Comparison of ENCODE assay signal across 21 mouse cellular contexts in the genomic region with DNA sequence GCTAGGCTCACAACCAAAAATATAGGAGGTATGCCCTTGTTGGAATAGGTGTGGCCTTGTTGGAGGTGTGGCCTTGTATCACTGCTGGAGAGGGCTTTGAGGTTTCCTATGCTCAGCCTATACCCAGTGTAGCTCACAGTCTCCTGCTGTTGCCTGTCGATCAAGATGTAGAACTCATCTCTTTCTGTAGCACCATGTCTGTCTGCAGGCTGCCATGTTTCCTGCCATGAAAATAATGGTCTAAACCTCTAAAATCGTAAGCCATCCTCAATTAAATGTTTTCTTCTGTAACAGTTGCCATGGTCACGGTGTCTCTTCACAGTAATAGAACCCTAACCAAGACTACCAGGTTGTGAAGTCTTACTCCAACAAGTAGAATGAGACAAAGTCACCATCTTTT. TPM values are rescaled to one million over a fixed set of nuclear protein-coding genes. Genes with fewer than 3 reads are reported as not detected.
"Had no signal": no experiment of that assay in that cellular context is flagged by ENCODE, and none has a peak within 500 bp of the region (broad histone marks: within the 10 kb centered on the region; RNA-seq: fewer than 3 reads in every experiment).

No protein-coding gene starts in this region.

- H3K27me3 ChIP-seq: lung, embryonic 15.5 days; megakaryocyte, embryonic 14.5 days; midbrain, embryonic 13.5 days; midbrain, embryonic 15.5 days; neural tube, embryonic 12.5 days had no signal

- H3K4me2 ChIP-seq: lung, embryonic 15.5 days; midbrain, embryonic 11.5 days; midbrain, embryonic 13.5 days; midbrain, embryonic 15.5 days; neural tube, embryonic 12.5 days had no signal

- ATAC-seq: liver, postnatal 0 days; lung, postnatal 0 days; midbrain, embryonic 13.5 days; midbrain, embryonic 15.5 days had no signal

- H3K36me3 ChIP-seq: lung, embryonic 15.5 days; midbrain, embryonic 13.5 days; midbrain, embryonic 15.5 days; neural tube, embryonic 12.5 days had no signal

- H3K9ac ChIP-seq: liver, postnatal 0 days; lung, embryonic 15.5 days; midbrain, embryonic 13.5 days; midbrain, embryonic 15.5 days; neural tube, embryonic 12.5 days had no signal

- H3K9me3 ChIP-seq: lung, embryonic 15.5 days; midbrain, embryonic 13.5 days; midbrain, embryonic 15.5 days; neural tube, embryonic 12.5 days had no signal

- H3K4me3 ChIP-seq: lung, embryonic 15.5 days; megakaryocyte, embryonic 14.5 days; midbrain, embryonic 13.5 days; midbrain, embryonic 15.5 days; neural tube, embryonic 12.5 days had no signal

- H3K4me1 ChIP-seq: neural tube, embryonic 12.5 days had no signal

- H3K27ac ChIP-seq: lung, embryonic 15.5 days; macrophage; midbrain, embryonic 13.5 days; midbrain, embryonic 15.5 days; neural tube, embryonic 12.5 days had no signal

- DNase-seq: liver, postnatal 0 days; lung, adult 2 months; lung, postnatal 14 days; lung, postnatal 36 days; retina, postnatal 1 day; right cerebral cortex, adult 18-20 months; right cerebral cortex, postnatal 25 days; right cerebral cortex, postnatal 4 days; spleen, adult 18-20 months; thymus, adult 18-20 months; thymus, postnatal 14 days; thymus, postnatal 36 days had no signal

RNA-seq across cellular contexts. Expression of gene Nipa1, which starts 3.8 kb away (rescaled TPM):
- total RNA-seq: monocyte, adult 5-6 weeks had no signal
